Mouse (Mus musculus): ENCODE results near the gene Tll1. TPM values are rescaled to one million over a fixed set of nuclear protein-coding genes. Genes with fewer than 3 reads are reported as not detected.

Tll1 gene
- polyA plus RNA-seq, 1 experiment from 2014 or later = 6.8 TPM

DNA sequence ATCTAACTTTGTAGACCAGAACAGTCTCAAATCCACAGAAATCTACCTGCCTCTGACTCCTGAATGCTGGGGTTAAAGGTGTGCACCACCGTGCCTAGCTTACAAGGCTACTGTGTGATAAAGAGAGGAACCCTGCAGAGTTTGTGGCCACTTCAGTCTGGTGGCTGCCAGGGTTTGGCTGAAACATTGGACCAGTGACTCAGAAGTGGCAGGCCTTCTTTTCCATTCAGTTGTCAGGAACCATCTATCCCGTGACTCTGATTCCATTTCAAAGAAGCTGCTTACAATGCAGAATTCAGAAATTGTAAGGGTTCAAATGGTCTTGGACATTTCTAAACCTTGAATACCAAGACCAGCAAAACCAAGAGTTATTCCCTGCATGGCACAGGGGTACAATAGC lies 12.7 kb downstream of the Tll1 start:
- Histone ChIP-seq H3K36me3 (no peaks in the 10 kb centered on the region), H3K9ac (no peak overlapping the region), H3K4me2 (no peak overlapping the region), H3K9me3 (no peaks in the 10 kb centered on the region), H3K4me3 (no peak overlapping the region), H3K27me3 (no peaks in the 10 kb centered on the region), H3K27ac (no peak overlapping the region), H3K4me1 (no peaks in the 10 kb centered on the region)
- WGBS = 55% methylated on average over 2 of the region's 2 CpGs
- ATAC-seq (ENCODE audit: insufficient number of reproducible peaks, insufficient read depth, low FRiP score, low TSS enrichment, low read depth) = no peak

DNA sequence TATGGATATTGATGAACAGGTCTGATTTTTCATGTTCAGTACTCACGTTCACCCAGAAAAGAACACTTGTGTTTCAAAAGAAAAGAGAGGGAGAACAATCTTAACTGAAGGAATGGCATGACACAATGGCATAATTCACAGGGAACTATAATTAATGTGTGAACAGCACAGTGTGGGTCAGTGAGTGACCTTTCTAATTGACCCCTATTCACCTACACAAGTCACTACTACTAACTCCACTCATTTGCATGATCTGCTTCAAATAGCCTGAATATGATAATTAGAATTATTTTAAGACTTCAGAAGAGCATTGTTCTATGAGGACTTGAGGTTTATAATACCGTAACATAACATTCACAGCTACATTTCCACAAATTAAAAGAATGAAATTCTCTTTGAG lies 18.2 kb downstream of the Tll1 start:
- no peaks in the 10 kb centered on the region for H3K4me1 ChIP-seq
- H3K27me3 ChIP-seq = no peaks in the 10 kb centered on the region
- H3K9ac ChIP-seq = no peak overlapping the region
- no peaks in the 10 kb centered on the region for H3K9me3 ChIP-seq
- no peak overlapping the region for H3K4me3 ChIP-seq
- H3K4me2 ChIP-seq = no peak overlapping the region
- WGBS = 79% methylated on average over 2 of the region's 2 CpGs
- no peak overlapping the region for H3K27ac ChIP-seq
- ATAC-seq (ENCODE audit: insufficient number of reproducible peaks, insufficient read depth, low FRiP score, low TSS enrichment, low read depth) = no peak
- H3K36me3 ChIP-seq = no peaks in the 10 kb centered on the region

- Histone ChIP-seq H3K4me2 (no peak overlapping the region), H3K4me1 (no peaks in the 10 kb centered on the region), H3K27ac (no peak overlapping the region), H3K9me3 (no peaks in the 10 kb centered on the region), H3K27me3 (no peaks in the 10 kb centered on the region), H3K4me3 (no peak overlapping the region), H3K9ac (no peak overlapping the region), H3K36me3 (no peaks in the 10 kb centered on the region)
- ATAC-seq (ENCODE audit: insufficient number of reproducible peaks, insufficient read depth, low FRiP score, low TSS enrichment, low read depth) = no peak
- 84% methylated on average over 2 of the region's 2 CpGs for WGBS
Observed at GRCm38 (mm10) chr8:64176931-64177330, 29.1 kb downstream of the Tll1 start.

DNA sequence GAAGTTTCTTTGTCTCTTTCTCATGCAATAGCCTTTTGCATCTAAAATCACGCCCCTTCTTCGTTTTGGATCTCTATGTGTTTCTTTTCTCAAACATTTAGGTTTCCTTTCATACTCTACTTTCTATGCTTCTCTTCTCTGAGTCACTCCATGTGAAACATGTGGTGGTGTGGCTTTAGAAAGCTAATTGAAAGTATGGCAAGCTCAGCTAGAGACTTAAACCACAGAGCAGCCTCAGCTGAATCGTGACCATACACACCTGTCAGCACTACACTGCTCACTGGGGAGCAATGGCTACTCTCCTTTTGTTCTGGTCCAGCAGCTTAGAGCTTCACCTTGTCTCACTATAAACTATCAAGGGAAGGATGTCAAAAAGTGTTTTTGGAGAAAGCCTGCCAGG lies 31.2 kb downstream of the Tll1 start:
- no peak for ATAC-seq (ENCODE audit: insufficient number of reproducible peaks, insufficient read depth, low FRiP score, low TSS enrichment, low read depth)
- no peaks in the 10 kb centered on the region for H3K9me3 ChIP-seq
- no peak overlapping the region for H3K27ac ChIP-seq
- H3K9ac ChIP-seq = no peak overlapping the region
- no peaks in the 10 kb centered on the region for H3K4me1 ChIP-seq
- H3K4me2 ChIP-seq = no peak overlapping the region
- no peaks in the 10 kb centered on the region for H3K27me3 ChIP-seq
- no peaks in the 10 kb centered on the region for H3K36me3 ChIP-seq
- H3K4me3 ChIP-seq = no peak overlapping the region
- WGBS = 78% methylated on average over 3 of the region's 3 CpGs

- Histone ChIP-seq H3K27me3 (no peaks in the 10 kb centered on the region), H3K9me3 (no peaks in the 10 kb centered on the region), H3K4me2 (no peak overlapping the region), H3K27ac (no peak overlapping the region), H3K4me1 (no peaks in the 10 kb centered on the region), H3K4me3 (no peak overlapping the region), H3K36me3 (no peaks in the 10 kb centered on the region), H3K9ac (no peak overlapping the region)
- no peak for ATAC-seq (ENCODE audit: insufficient number of reproducible peaks, insufficient read depth, low FRiP score, low TSS enrichment, low read depth)
- 81% methylated on average over 2 of the region's 2 CpGs for WGBS
Observed at GRCm38 (mm10) chr8:64173759-64174158, 32.3 kb downstream of the Tll1 start.

DNA sequence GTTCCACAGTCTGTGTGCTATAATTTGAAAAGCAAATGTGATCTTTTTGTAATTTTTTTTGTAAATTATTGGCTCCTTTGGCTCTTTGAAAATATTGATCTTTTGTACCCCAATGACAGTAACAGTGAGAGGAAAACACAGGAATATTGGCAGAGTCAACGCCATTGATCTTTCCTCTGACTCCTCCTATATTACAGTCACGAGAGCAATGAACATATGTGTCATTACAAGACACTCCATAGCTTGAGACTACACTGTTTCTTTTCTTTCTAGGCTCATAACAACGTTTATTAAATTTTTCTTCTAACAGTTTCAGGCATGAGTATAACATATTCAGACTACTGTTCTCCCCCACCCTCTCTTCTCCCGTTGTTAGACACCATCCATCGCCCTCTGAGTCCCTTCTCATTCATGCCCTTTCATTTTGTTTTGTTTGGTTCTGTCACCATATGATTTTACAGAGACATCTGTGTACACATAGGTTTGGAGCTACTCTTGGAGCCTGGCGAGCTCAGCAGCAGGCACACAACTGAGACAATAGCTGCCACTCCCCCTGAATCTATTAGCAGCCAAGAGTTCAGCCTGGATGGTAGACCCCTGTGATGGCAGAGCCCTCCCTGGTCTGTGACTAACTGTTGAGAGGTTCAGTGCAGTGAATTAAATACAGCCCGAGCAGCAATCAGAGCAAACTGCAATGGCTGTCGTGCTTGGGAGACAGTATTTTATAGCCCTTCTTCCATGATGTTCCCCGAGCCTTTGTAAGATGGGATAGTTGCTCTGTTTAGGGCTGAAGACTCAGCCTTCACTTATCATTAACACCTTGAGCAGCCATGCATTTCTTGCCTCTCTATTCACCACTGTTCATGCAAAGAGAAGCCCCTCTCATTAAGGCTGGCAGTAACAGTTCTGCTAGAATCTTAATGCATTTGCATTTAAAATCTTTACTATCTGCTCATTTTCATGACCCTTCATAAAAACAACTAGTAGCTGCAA lies 52.9 kb downstream of the Tll1 start:
- no peak overlapping the region for H3K4me2 ChIP-seq
- H3K9ac ChIP-seq = no peak overlapping the region
- no peaks in the 10 kb centered on the region for H3K27me3 ChIP-seq
- no peaks in the 10 kb centered on the region for H3K9me3 ChIP-seq
- H3K27ac ChIP-seq = no peak overlapping the region
- no peak overlapping the region for H3K4me3 ChIP-seq
- no peak for ATAC-seq (ENCODE audit: insufficient number of reproducible peaks, insufficient read depth, low FRiP score, low TSS enrichment, low read depth)
- no peaks in the 10 kb centered on the region for H3K36me3 ChIP-seq
- WGBS = 64% methylated on average over 9 of the region's 9 CpGs
- H3K4me1 ChIP-seq = no peaks in the 10 kb centered on the region

DNA sequence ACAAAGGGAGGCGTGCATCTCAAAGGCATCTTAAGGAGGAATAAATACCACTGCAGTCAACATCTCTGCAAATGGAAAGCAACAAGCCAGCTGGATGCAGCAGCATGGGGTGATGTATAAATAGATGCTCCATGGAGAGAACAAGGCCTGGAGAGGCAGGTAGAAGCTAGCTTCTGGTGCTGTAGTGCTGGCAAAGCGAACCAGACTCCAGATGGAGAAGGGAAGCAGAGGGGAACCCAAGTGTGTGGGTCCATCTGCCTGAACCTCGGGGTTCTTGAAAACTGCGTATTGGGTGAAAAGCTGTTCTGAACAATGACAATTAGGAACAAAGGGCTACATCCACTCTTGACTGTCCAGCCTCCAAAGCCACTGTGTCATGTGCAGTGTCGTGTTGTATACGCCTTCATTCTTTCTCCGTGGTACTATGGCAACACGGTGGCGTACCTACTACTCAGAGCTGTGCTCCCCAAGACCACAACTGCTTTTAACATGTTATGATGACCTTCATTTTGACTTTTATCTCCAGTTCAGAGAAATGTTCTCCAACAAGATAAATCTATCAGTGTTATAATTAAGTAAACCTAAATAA lies 53.8 kb downstream of the Tll1 start:
- no peak overlapping the region for H3K4me3 ChIP-seq
- WGBS = 75% methylated on average over 9 of the region's 9 CpGs
- H3K27ac ChIP-seq = no peak overlapping the region
- no peaks in the 10 kb centered on the region for H3K36me3 ChIP-seq
- H3K27me3 ChIP-seq = no peaks in the 10 kb centered on the region
- no peak for ATAC-seq (ENCODE audit: insufficient number of reproducible peaks, insufficient read depth, low FRiP score, low TSS enrichment, low read depth)
- no peak overlapping the region for H3K9ac ChIP-seq
- no peak overlapping the region for H3K4me2 ChIP-seq
- H3K4me1 ChIP-seq = no peaks in the 10 kb centered on the region
- no peaks in the 10 kb centered on the region for H3K9me3 ChIP-seq

GRCm38 (mm10) chr8:64136593-64136992 lies 69.5 kb downstream of the Tll1 start:
- Histone ChIP-seq H3K27ac (no peak overlapping the region), H3K4me2 (no peak overlapping the region), H3K36me3 (no peaks in the 10 kb centered on the region), H3K27me3 (no peaks in the 10 kb centered on the region), H3K4me1 (no peaks in the 10 kb centered on the region), H3K4me3 (no peak overlapping the region), H3K9ac (no peak overlapping the region), H3K9me3 (no peaks in the 10 kb centered on the region)
- WGBS = 67% methylated on average over 1 of the region's 1 CpGs
- ATAC-seq (ENCODE audit: insufficient number of reproducible peaks, insufficient read depth, low FRiP score, low TSS enrichment, low read depth) = no peak

DNA sequence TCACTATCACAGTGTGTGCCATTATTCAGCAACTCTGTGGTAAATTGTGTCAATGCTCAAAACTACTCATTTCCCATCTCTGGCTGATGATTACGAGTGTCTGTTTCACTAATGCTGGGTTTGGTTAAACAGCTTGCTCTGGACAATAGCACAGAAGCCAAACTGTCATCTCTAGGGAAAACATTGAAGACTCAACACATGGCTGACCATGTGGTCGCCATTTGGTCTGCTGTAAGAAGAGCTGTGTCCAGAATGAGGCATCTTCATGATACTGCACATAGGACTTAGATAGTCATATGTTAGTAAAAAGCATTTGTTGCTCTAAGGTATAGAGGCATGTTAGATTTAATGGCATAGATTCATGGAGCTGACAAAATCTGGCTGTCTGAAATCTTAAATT lies 98.9 kb downstream of the Tll1 start:
- H3K4me1 ChIP-seq = no peaks in the 10 kb centered on the region
- H3K27ac ChIP-seq = no peak overlapping the region
- no peak overlapping the region for H3K4me3 ChIP-seq
- no peaks in the 10 kb centered on the region for H3K9me3 ChIP-seq
- H3K27me3 ChIP-seq = no peaks in the 10 kb centered on the region
- no peak overlapping the region for H3K9ac ChIP-seq
- ATAC-seq (ENCODE audit: insufficient number of reproducible peaks, insufficient read depth, low FRiP score, low TSS enrichment, low read depth) = no peak
- 74% methylated on average over 2 of the region's 2 CpGs for WGBS
- H3K4me2 ChIP-seq = no peak overlapping the region
- no peaks in the 10 kb centered on the region for H3K36me3 ChIP-seq

- Histone ChIP-seq H3K9ac (no peak overlapping the region), H3K4me2 (no peak overlapping the region), H3K4me3 (no peak overlapping the region), H3K27me3 (no peaks in the 10 kb centered on the region), H3K36me3 (no peaks in the 10 kb centered on the region), H3K9me3 (no peaks in the 10 kb centered on the region), H3K4me1 (no peaks in the 10 kb centered on the region), H3K27ac (no peak overlapping the region)
- ATAC-seq (ENCODE audit: insufficient number of reproducible peaks, insufficient read depth, low FRiP score, low TSS enrichment, low read depth) = no peak
- WGBS = 47% methylated on average over 2 of the region's 2 CpGs
Observed at GRCm38 (mm10) chr8:64073396-64073795, 132.7 kb downstream of the Tll1 start.

- Histone ChIP-seq H3K9me3 (no peaks in the 10 kb centered on the region), H3K27me3 (no peaks in the 10 kb centered on the region), H3K27ac (no peak overlapping the region), H3K36me3 (no peaks in the 10 kb centered on the region), H3K4me3 (no peak overlapping the region), H3K9ac (no peak overlapping the region), H3K4me2 (no peak overlapping the region), H3K4me1 (no peaks in the 10 kb centered on the region)
- 48% methylated on average over 2 of the region's 2 CpGs for WGBS
- ATAC-seq (ENCODE audit: insufficient number of reproducible peaks, insufficient read depth, low FRiP score, low TSS enrichment, low read depth) = no peak
Observed at GRCm38 (mm10) chr8:64059867-64060266, 146.2 kb downstream of the Tll1 start.

DNA sequence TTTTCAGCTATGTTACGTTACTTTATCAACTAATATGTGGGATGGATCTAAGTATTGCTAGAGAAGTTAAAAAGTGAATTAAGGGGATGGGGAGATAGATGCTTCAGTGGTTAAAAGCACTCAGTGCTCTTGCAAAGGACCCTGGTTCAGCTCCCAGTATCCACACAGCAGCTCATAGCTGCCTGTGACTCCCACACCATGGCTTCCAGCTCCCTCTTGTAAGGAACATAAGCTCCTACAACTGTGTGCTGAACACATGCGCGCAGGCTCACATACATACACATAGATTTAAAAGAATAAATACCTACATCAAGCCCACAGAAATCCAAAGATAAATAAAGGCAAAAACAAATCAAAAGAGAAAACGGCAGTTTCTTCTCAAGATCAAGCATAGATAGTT lies 148.5 kb downstream of the Tll1 start:
- Histone ChIP-seq H3K9me3 (no peaks in the 10 kb centered on the region), H3K4me3 (no peak overlapping the region), H3K27ac (no peak overlapping the region), H3K9ac (no peak overlapping the region), H3K4me1 (no peaks in the 10 kb centered on the region), H3K4me2 (no peak overlapping the region), H3K36me3 (no peaks in the 10 kb centered on the region), H3K27me3 (no peaks in the 10 kb centered on the region)
- no peak for ATAC-seq (ENCODE audit: insufficient number of reproducible peaks, insufficient read depth, low FRiP score, low TSS enrichment, low read depth)
- 90% methylated on average over 4 of the region's 4 CpGs for WGBS

All from embryonic facial prominence, embryonic 13.5 days (tissue).